Mouse (Mus musculus): ENCODE measurements around the gene Stkld1.

DNA sequence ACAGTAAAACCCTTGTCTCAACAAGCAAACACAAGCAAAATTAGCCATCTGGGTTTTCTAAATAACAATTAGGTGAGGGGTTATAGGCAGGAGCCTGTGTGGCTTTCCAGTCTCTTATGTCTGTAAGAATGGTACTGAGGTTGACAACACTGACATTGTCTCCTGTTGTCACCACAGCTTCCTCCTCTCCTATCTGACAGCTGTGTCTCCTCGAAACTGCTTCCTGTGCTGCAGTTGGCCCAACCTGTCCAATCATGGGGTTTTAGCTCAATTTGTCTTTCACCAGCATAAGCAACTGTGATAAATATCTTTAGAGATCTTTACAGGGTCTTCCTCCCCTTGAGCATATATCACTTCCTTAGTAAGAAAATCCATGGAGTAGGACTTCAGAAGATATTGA lies 2.6 kb downstream of the Stkld1 start:
- TF ChIP-seq POLR2A (IDR thresholded peaks at IDR 0.05; ENCODE audit: control insufficient read depth, low read depth, low read length) (no peak), CTCF (IDR thresholded peaks at IDR 0.05; ENCODE audit: control insufficient read depth, insufficient read depth, insufficient replicate concordance, low read depth, low read length) (no peak)

All from testis, adult 2 months (tissue).